In genomic region chr2:76982391-76983145, GRCm38 (mm10) we compare ENCODE assay signal across 13 mouse cellular contexts. TPM values are rescaled to one million over a fixed set of nuclear protein-coding genes. Genes with fewer than 3 reads are reported as not detected.
DNase-seq lines count a peak whose midpoint lies in the region; ATAC-seq and TF ChIP-seq lines count a peak whose summit lies in the region.
"Had no signal": no experiment of that assay in that cellular context is flagged by ENCODE, and none has a peak within 500 bp of the region (broad histone marks: within the 10 kb centered on the region; RNA-seq: fewer than 3 reads in every experiment).

Gene Ttn (minus strand): TSS chr2:76982547.

- no peaks in the 10 kb centered on the region for H3K27me3 ChIP-seq in heart, embryonic 12.5 days (replicated peaks)
- no peaks in the 10 kb centered on the region for H3K27me3 ChIP-seq in limb, embryonic 14.5 days (ENCODE audit: control insufficient read depth, insufficient read depth, low read length)

- H3K4me3 ChIP-seq in heart, embryonic 12.5 days: peak within 1 kb of the TSS; percentile 55
- H3K4me3 ChIP-seq in limb, embryonic 14.5 days (replicated peaks; ENCODE audit: low read length): no peak within 1 kb of the TSS

- peak within 1 kb of the TSS; percentile 98 for H3K27ac ChIP-seq in heart, embryonic 12.5 days (ENCODE audit: poor library complexity, severe bottlenecking)
- no peak within 1 kb of the TSS for H3K27ac ChIP-seq in limb, embryonic 14.5 days (replicated peaks; ENCODE audit: low read depth, low read length)

- no peaks in the 10 kb centered on the region for H3K9me3 ChIP-seq in heart, embryonic 12.5 days (replicated peaks)
- no peaks in the 10 kb centered on the region for H3K9me3 ChIP-seq in limb, embryonic 14.5 days (ENCODE audit: control insufficient read depth, low read length)

- DNase-seq in adrenal gland, postnatal 4 days (ENCODE audit: low spot score in 2 of 2): no peak
- DNase-seq in adrenal gland, adult 18-20 months (ENCODE audit: low spot score in 2 of 2): no peak
- DNase-seq in gastrocnemius, postnatal 10 days: peak; percentile 71
- DNase-seq in limb, embryonic 14.5 days (ENCODE audit: low spot score): peak; percentile 25
- DNase-seq in frontal cortex, postnatal 25 days (ENCODE audit: low spot score in 2 of 2): no peak
- no peak for DNase-seq in c-Kit-positive CD71-positive TER-119-positive erythroid progenitor cells, embryonic 14.5 days (ENCODE audit: low spot score)
- DNase-seq in lung, postnatal 14 days: no peak
- DNase-seq: cerebellum, postnatal 10 days; liver; lung, postnatal 4 days; thymus, adult 18-20 months had no signal

- peak within 1 kb of the TSS; percentile 65 for H3K4me2 ChIP-seq in heart, embryonic 12.5 days
- H3K4me2 ChIP-seq in limb, embryonic 14.5 days (replicated peaks; ENCODE audit: low read depth, low read length, severe bottlenecking): no peak within 1 kb of the TSS

- TF ChIP-seq POLR2A in limb, embryonic 14.5 days (IDR thresholded peaks at IDR 0.05; ENCODE audit: borderline replicate concordance, extremely low read depth, insufficient read depth, insufficient read length): no peak

- ATAC-seq in heart, embryonic 12.5 days (ENCODE audit: insufficient number of reproducible peaks, low FRiP score): peak; percentile 88
- peak; percentile 77 for ATAC-seq in limb, embryonic 14.5 days (ENCODE audit: low FRiP score, low read depth)
- ATAC-seq: hindbrain, embryonic 16.5 days had no signal

- peaks cover 18% of the 10 kb centered on the region for H3K4me1 ChIP-seq in heart, embryonic 12.5 days (replicated peaks)
- no peaks in the 10 kb centered on the region for H3K4me1 ChIP-seq in limb, embryonic 14.5 days (ENCODE audit: control insufficient read depth, insufficient read depth, low read length)

- peaks cover 7% of the 10 kb centered on the region; the same call in 1 of the 2 replicates for H3K36me3 ChIP-seq in heart, embryonic 12.5 days
- H3K36me3 ChIP-seq in limb, embryonic 14.5 days (ENCODE audit: control insufficient read depth, insufficient read depth, low read length): no peaks in the 10 kb centered on the region

- peak within 1 kb of the TSS; percentile 83 for H3K9ac ChIP-seq in heart, embryonic 12.5 days
- no peak within 1 kb of the TSS for H3K9ac ChIP-seq in limb, embryonic 14.5 days (ENCODE audit: low read depth, low read length, severe bottlenecking)

- 37% methylated on average over 18 of the region's 18 CpGs for WGBS in heart, embryonic 12.5 days
- WGBS in limb, embryonic 14.5 days: 81% methylated on average over 18 of the region's 18 CpGs

RNA-seq across cellular contexts. Expression of gene Ttn, which starts in this region (rescaled TPM):
- total RNA-seq in adrenal gland, postnatal 4 days (2021): 100 to 1,000 TPM in 1 of 2 experiments, 10 to 100 TPM in 1; 35.7 to 175 TPM
- total RNA-seq in adrenal gland, adult 18-20 months (2021): 1 to 10 TPM in 1 of 2 experiments, under 1 TPM in 1; 0.03 to 5.5 TPM
- total RNA-seq in gastrocnemius, postnatal 10 days (2021): 1,000 to 10,000 TPM; 3,966 to 4,807 TPM
- 570 and 652 TPM in 2 replicates for polyA plus RNA-seq in heart, embryonic 12.5 days (2016; fragmentation: Nextera tagmentation; extraction: Ambion mirVana)
- polyA plus RNA-seq in limb, embryonic 14.5 days (2012; rRNA removed): 10.1 and 15.8 TPM in 2 replicates
- 81.1 and 99.0 TPM in 2 replicates for polyA plus RNA-seq in limb, embryonic 14.5 days (2014; fragmentation: Nextera tagmentation; extraction: Ambion mirVana)

Comparison
In these comparisons a context has a peak if more than half of its experiments do, and no peak if none do; other contexts are left out.
1. RNA of gene Ttn (total RNA-seq): 3,966 to 4,807 TPM in gastrocnemius, postnatal 10 days; 35.7 to 175 TPM in adrenal gland, postnatal 4 days and 0.03 to 5.5 TPM in adrenal gland, adult 18-20 months; every median in the first group is over 10 times any median in the second.
2. DNase-seq: peak in gastrocnemius, postnatal 10 days (single experiment) and limb, embryonic 14.5 days (single experiment); none in adrenal gland, postnatal 4 days (0 of 2), adrenal gland, adult 18-20 months (0 of 2), frontal cortex, postnatal 25 days (0 of 2), c-Kit-positive CD71-positive TER-119-positive erythroid progenitor cells, embryonic 14.5 days (single experiment) and lung, postnatal 14 days (single experiment).